Mouse (Mus musculus) lung, adult 2 months (tissue): Measurements from ENCODE around the gene Mtcl1. TPM values are rescaled to one million over a fixed set of nuclear protein-coding genes. Genes with fewer than 3 reads are reported as not detected.

Experiments
- DNase-seq: peaks from one replicate; pipeline ENCODE4 v3.0.0; 2022
- H3K4me1 ChIP-seq: fragments of 200-500 bp; 2 replicates; pipeline ENCODE4 v1.6.1; 2011; ENCODE audit warnings: low read length; ENCODE audit not compliant: control insufficient read depth, insufficient read depth
- H3K4me3 ChIP-seq: fragments of 200-500 bp; replicated peaks from 2 replicates; pipeline ENCODE3; 2011; ENCODE audit warnings: low read depth, mild to moderate bottlenecking, control low read depth, low read length; ENCODE audit errors: extremely low read depth
- CTCF ChIP-seq: fragments of 200-500 bp; IDR thresholded peaks from 2 replicates; pipeline ENCODE4 v1.5.1; 2011; ENCODE audit warnings: mild to moderate bottlenecking, low read length, control low read depth; ENCODE audit not compliant: insufficient read depth
- POLR2A ChIP-seq: fragments of 200-500 bp; IDR thresholded peaks from 2 replicates; pipeline ENCODE4 v1.6.1; 2011; ENCODE audit warnings: low read depth, mild to moderate bottlenecking, control low read depth, low read length, borderline replicate concordance; ENCODE audit errors: extremely low read depth
- WGBS: fragments of 180-500 bp; shearing (Covaris S2); methylation state at CpG from one replicate; pipeline ENCODE4 v1.1.7; 2018; 5-methylcytosine and 5-hydroxymethylcytosine counted together
- polyA plus RNA-seq: library from polyadenylated mRNA; depleted of rRNA; stranded (reverse); fragments of >200 nt; gene quantifications from 2 replicates; pipeline ENCODE4 v1.2.3, GENCODE M21; 2012

Mtcl1 gene
- polyA plus RNA-seq, 1 experiment, result 30.6 TPM

DNA sequence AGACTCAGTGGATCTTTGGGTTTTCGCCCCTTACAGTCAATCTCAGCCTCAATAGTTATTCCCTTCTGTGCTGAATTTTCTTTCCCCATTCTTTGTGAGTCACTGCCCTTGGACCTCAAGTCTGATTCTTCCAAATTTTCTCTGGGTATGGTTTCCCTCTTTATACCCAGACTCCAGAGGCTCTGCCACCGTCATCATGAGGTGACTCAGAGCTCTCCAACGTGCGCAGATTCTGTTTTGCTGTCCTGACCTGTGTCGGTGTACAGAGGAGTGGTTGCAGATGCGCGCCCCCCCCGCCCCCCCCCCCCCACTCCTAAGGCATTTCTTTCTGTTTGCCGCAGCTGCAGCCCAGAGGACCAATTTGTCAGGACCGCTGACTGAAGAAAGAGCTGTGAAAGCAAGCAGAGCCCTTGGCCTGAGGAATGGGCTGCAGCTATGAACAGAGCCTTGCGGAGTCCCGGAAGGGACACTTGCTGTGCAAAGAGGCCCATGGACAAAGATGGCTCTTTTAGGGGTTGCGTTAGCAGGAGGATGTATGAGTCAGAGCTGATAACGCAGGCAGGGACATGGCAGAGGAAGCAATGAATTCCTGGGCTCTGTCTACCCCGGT is 126.8 kb downstream of the Mtcl1 start:
- no peak for DNase-seq
- Histone ChIP-seq H3K4me1 (no peaks in the 10 kb centered on the region), H3K4me3 (no peak overlapping the region)
- no peak for TF ChIP-seq POLR2A
- TF ChIP-seq CTCF, result no peak
- 62% methylated on average over 15 of the region's 15 CpGs for WGBS

DNA sequence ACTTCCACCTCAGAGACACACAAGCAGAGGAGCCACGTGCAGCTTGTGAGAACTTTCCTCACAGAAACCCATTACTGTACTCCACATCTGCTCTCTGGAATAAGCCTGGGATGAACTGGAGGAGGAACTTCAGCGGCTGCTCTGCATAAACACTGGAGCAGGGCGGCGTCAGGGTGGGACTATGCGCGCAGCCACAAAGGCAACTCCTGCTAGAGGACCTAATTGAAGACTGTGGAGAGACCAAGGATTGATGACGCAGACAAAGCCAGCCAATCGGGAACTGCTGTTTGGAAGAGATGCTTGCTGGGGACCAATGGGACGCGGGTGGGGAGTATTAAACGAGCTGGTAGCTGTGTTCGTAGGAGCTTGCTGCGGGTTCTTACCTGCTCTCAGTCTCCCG is 127.6 kb downstream of the Mtcl1 start:
- no peak for DNase-seq
- Histone ChIP-seq H3K4me1 (no peaks in the 10 kb centered on the region), H3K4me3 (no peak overlapping the region)
- TF ChIP-seq CTCF, result no peak
- no peak for TF ChIP-seq POLR2A
- 75% methylated on average over 14 of the region's 14 CpGs for WGBS

DNA sequence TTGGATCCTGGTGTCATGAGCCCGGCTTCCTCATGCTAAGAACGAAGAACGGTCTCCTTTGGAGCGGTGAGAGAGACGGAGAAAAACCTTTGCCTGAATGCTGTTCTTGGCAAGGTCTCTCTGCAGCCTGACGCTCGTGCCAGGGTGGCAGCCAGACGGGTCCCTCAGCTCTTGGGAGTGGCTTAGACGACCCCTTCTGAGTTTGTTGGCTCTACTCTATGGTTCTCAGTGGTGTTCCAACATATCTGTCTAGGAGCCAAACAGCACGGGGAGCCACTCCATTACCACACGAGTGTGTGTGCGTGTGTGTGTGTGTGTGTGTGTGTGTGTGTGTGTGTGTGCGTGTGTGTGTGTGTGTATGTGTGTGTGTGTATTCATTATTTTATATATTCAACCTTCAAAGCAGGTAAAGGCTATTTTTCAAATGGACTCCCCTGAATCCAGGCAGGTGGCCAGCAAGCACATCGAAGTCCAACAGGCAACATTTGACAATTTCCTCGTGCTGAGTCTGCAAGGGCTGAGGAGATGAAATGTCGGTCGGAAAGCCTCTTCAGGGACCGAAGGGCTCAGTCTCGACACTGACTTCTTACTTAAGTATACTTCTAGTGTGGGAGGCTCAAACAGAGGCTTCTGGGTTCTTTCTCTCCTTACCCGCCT is 128.7 kb downstream of the Mtcl1 start:
- TF ChIP-seq POLR2A (no peak), CTCF (no peak)
- Histone ChIP-seq H3K4me1 (no peaks in the 10 kb centered on the region), H3K4me3 (no peak overlapping the region)
- no peak for DNase-seq
- 72% methylated on average over 20 of the region's 20 CpGs for WGBS

DNA sequence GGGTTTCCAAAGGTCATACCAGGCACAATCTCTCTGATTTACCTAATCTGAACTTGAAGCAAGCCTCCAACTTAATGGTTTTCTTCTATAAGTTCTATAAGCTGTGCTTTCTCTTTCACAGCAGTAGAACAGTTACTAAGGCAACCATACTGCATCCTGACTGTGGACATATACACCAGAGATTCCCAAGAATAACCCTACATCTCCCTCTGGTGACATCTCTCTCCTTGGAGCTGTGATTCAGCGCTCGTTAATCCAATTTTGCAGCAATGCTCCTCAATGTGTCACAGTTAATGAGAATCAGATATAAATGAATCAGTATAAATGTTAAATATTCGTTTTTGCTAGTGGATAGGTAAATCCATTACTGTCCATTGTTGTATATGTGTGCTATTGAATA is 131.5 kb downstream of the Mtcl1 start:
- Histone ChIP-seq H3K4me3 (no peak overlapping the region), H3K4me1 (no peaks in the 10 kb centered on the region)
- no peak for DNase-seq
- WGBS, result 92% methylated on average over 3 of the region's 3 CpGs
- TF ChIP-seq POLR2A, result no peak
- no peak for TF ChIP-seq CTCF

DNA sequence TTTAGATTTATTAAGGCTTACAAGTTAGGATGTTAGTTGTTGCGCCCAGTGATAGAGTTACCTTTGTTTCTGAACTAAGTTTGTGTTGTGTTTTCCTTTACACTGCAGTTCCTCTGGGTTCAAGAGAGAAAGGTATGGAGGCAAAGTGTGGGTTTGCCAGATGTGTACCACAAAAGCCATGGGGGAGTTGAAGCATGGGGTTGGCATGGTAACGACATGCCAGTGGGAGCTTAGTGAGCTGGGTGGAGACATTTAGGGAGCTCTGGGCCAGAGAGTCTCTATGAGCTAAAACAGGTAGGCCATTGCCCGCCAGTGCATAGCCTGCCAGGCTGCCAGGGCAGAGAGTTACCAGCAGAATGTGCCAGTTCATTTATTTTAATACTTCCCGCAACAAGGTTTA is 132.0 kb downstream of the Mtcl1 start:
- no peak for DNase-seq
- 92% methylated on average over 4 of the region's 4 CpGs for WGBS
- H3K4me3 ChIP-seq, result no peak overlapping the region
- no peaks in the 10 kb centered on the region for H3K4me1 ChIP-seq
- TF ChIP-seq CTCF, result no peak
- no peak for TF ChIP-seq POLR2A

DNA sequence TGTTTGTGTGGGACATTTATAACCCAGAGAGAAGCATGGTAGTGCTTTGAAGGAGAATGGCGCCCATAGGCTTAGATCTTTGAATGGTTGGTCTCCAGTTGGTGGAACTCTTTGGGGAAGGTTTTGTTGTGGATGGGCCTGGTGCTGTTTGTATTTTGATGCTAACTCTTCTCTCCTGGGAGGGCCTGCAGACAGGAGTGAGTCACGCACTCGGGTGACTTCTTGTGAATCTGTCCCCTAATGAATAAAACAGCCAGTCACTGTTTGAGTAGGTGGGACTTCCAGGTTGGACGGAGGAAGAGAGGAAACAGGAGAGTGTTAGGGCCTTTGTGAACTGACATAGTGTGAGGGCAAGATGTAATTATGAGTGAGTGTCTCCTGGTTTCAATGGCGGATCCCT is 132.4 kb downstream of the Mtcl1 start:
- WGBS, result 93% methylated on average over 5 of the region's 5 CpGs
- TF ChIP-seq CTCF (no peak), POLR2A (no peak)
- H3K4me3 ChIP-seq, result no peak overlapping the region
- no peak for DNase-seq
- H3K4me1 ChIP-seq, result no peaks in the 10 kb centered on the region

DNA sequence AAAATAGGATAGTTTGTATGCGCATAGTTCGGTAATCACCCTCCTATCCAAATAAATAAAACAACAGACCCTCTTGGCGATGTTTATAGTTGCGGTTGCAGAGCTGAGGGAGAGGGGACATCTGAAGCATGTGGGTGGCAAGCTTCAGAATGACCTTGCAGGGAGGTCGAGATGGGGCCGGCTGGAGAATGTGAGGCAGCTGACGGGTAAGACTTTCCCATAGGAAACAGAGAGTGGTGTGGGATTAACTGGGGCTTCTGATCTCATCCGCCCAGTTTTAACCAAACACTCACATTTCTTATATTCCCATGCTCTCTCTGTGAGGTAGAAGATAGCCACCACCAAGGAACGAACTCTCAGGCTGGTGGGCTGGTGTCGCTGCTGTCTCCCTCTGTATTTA is 134.1 kb downstream of the Mtcl1 start:
- Histone ChIP-seq H3K4me3 (no peak overlapping the region), H3K4me1 (no peaks in the 10 kb centered on the region)
- no peak for DNase-seq
- TF ChIP-seq POLR2A, result no peak
- no peak for TF ChIP-seq CTCF
- WGBS, result 23% methylated on average over 10 of the region's 10 CpGs

DNA sequence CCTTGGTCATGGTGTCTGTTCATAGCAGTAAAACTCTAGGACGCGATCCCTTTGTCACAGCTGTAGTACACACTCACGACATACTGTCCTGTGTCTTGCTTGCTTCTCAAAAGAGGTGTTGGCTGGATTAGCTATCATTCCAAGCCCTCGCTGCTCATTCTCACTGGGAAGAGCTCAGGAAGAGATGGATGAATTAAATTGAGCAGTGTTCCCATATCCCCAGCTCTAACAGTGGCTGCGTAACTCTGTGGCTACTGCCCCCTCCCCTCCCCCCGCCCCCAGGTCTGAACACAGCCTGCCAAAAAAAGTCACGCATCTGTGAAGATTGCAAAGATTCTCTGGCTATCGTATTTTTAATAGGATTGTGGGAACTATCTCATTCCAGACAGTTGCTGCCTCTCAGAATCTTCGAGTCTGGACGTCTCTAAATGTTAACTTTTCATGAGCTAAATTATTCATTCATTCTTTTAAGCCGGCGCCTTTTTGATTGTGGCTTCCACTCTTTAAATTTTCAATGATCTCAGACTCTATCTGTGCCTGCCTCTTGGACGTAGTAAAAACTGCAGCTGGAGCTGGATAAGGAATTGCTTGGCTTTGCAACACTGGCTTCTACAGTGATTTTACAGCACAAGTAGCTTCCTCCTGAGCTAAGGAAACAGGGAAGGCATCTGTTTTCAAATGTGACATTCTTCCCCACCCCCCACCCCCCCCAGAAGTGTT is 134.8 kb downstream of the Mtcl1 start:
- H3K4me3 ChIP-seq, result no peak overlapping the region
- 52% methylated on average over 13 of the region's 13 CpGs for WGBS
- TF ChIP-seq POLR2A, result no peak
- TF ChIP-seq CTCF, result no peak
- no peaks in the 10 kb centered on the region for H3K4me1 ChIP-seq
- no peak for DNase-seq

DNA sequence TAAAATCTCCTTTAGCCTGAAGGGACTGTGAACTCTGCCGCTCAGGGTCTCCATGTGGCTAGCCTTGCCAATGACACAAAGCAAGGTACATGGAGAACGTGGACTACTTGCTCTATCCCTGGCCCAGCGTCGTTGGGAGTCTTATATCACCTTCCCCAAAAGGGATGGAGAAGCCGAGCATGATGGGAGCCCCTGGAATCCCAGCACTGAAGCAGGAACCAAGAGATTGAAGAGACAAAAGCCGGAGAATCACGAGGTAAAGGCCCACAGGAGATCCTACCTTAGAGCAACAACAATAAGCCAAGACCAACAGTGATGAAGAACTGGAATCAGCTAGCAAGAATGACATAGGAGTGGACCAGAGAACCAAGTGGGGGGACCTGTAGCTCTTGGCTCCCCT is 147.6 kb downstream of the Mtcl1 start:
- H3K4me3 ChIP-seq, result no peak overlapping the region
- DNase-seq, result no peak
- 90% methylated on average over 7 of the region's 7 CpGs for WGBS
- TF ChIP-seq POLR2A (no peak), CTCF (no peak)
- H3K4me1 ChIP-seq, result no peaks in the 10 kb centered on the region
